Mouse (Mus musculus): ENCODE data around the gene 2210016F16Rik.
"Not testable (repeated sequence)": the region's sequence is repeated elsewhere in the genome, so short reads cannot be mapped to it uniquely, and the experiment has no call there.

DNA sequence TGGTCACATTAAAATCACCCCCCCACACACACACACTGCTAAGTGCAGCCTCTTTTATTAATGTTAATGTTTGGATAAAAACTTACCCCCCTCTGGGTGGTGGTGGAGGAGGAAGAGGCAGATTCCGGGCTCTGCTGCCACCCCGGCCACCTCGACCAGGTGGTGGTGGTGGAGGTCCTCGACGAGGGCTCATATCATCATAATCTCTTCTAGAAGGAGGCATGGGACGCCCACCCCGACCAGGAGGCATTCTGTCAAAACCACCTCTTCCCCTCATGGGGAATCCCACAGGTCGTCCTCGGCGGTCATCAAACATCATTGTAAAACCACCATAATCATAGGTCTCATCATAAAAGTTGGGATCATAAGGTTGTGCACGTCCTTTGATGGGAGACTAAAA lies 9.4 kb upstream of the 2210016F16Rik start:
- not testable (repeated sequence) for TF ChIP-seq POLR2A (IDR thresholded peaks at IDR 0.05; ENCODE audit: low read depth, low read length); CTCF (conservative IDR thresholded peaks at IDR 0.05; ENCODE audit: insufficient read depth, insufficient read length, low read depth, low read length)

Data from kidney, adult 2 months (tissue).